Mouse (Mus musculus) CH12.LX (cell line): ENCODE data around the gene Pou3f1.
"Not testable (repeated sequence)": the region's sequence is repeated elsewhere in the genome, so short reads cannot be mapped to it uniquely, and the experiment has no call there.

Source experiments
- CHD1 ChIP-seq: IDR thresholded peaks from 2 replicates; pipeline ENCODE4 v1.6.1; 2012; ENCODE audit warnings: low read depth, low read length, improper control_type of control experiment, inconsistent platforms
- CHD2 ChIP-seq: IDR thresholded peaks from 2 replicates; pipeline ENCODE4 v1.6.1; 2011; ENCODE audit warnings: low read length, improper control_type of control experiment
- CTCF ChIP-seq, 2 experiments: IDR thresholded peaks in 1 of 2; conservative IDR thresholded peaks in 1 of 2; 2 replicates each; pipeline ENCODE4 v1.5.1; 2011 to 2012; ENCODE audit warnings: low read depth in 2 of 2, low read length in 2 of 2, improper control_type of control experiment in 1 of 2, inconsistent platforms in 1 of 2, mild to moderate bottlenecking in 1 of 2, moderate library complexity in 1 of 2
- ETS1 ChIP-seq: conservative IDR thresholded peaks from 2 replicates; pipeline ENCODE4 v1.6.1; 2012; ENCODE audit warnings: low read depth, mild to moderate bottlenecking, inconsistent platforms, low read length, improper control_type of control experiment, moderate library complexity
- MEF2A ChIP-seq: IDR thresholded peaks from 2 replicates; pipeline ENCODE4 v1.6.1; 2014; ENCODE audit warnings: low read depth, mild to moderate bottlenecking, inconsistent platforms, low read length, improper control_type of control experiment, borderline replicate concordance
- NRF1 ChIP-seq: IDR thresholded peaks from 2 replicates; pipeline ENCODE4 v1.6.1; 2014; ENCODE audit warnings: low read depth, mild to moderate bottlenecking, inconsistent platforms, low read length, improper control_type of control experiment, moderate library complexity
- POLR2A ChIP-seq: IDR thresholded peaks from 2 replicates; pipeline ENCODE4 v1.6.1; 2011; ENCODE audit warnings: low read depth, mild to moderate bottlenecking, improper control_type of control experiment, low read length
- SIN3A ChIP-seq: IDR thresholded peaks from 2 replicates; pipeline ENCODE4 v1.6.1; 2012; ENCODE audit warnings: low read length, improper control_type of control experiment, inconsistent platforms
- USF2 ChIP-seq: conservative IDR thresholded peaks from 2 replicates; pipeline ENCODE4 v1.6.1; 2011; ENCODE audit warnings: low read depth, low read length, improper control_type of control experiment
- ZNF384 ChIP-seq: IDR thresholded peaks from 2 replicates; pipeline ENCODE4 v1.6.1; 2012; ENCODE audit warnings: low read depth, low read length, improper control_type of control experiment, inconsistent platforms

DNA sequence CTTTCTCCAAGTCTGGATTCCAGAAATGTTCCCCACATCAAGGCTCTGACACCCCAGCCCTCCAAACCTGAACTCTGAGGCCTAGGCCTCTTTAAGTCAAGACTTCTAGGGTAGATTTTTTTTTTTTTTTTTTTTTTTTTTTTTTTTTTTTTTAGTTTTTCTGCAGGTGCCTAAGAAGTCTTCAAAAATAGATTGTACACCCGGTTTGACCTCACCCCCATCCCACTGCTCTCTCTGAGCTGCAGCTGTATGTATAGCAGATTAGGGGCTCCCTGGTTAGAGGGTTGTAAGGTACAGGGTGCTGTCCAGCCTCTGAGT lies 51.6 kb downstream of the Pou3f1 start:
- TF ChIP-seq POLR2A; NRF1; CTCF (conservative IDR thresholded peaks at IDR 0.05 in 1 of 2, IDR thresholded peaks at IDR 0.05 in 1 of 2; ENCODE audit: low read depth in 2 of 2, low read length in 2 of 2); CHD2; MEF2A; SIN3A; USF2; CHD1: not testable (repeated sequence)
- TF ChIP-seq ETS1 = 0 out of 2 replicates have a peak, but pooled peaks have one; percentile 49
- TF ChIP-seq ZNF384 = peak; percentile 91
